Mouse (Mus musculus) ES-E14 (cell line): ENCODE results near the gene Nudt19.

Experiments used
- MAFK ChIP-seq: IDR thresholded peaks from 2 replicates; pipeline ENCODE4 v1.6.1; 2014; ENCODE audit warnings: mild to moderate bottlenecking, low read depth, low read length, inconsistent platforms; ENCODE audit not compliant: insufficient read depth
- ZNF384 ChIP-seq: IDR thresholded peaks from 2 replicates; pipeline ENCODE4 v1.6.1; 2012; ENCODE audit warnings: low read depth, low read length, inconsistent platforms

GRCm38 (mm10) chr7:35587728-35588127 is 31.6 kb upstream of the Nudt19 start:
- TF ChIP-seq MAFK (no peak), ZNF384 (no peak)
